Mouse (Mus musculus) forebrain, embryonic 16.5 days (tissue): ENCODE results near the gene Yars. TPM values are rescaled to one million over a fixed set of nuclear protein-coding genes. Genes with fewer than 3 reads are reported as not detected.

Experiments used
- ATAC-seq: fragments of 200-750 bp; cut with Nextera tagmentation; 2 replicates; pipeline ENCODE4 v1.8.0; 2017; ENCODE audit warnings: mild to moderate bottlenecking, moderate library complexity
- H3K27ac ChIP-seq: fragments of 300-500 bp; sonication (generic); 2 replicates; pipeline ENCODE4 v1.5.1; 2014; ENCODE audit warnings: low read length, control low read depth
- H3K27me3 ChIP-seq: fragments of 300-500 bp; sonication (generic); replicated peaks from 2 replicates; pipeline ENCODE4 v1.6.1; 2014; ENCODE audit warnings: low read length; ENCODE audit not compliant: control insufficient read depth, insufficient read depth
- H3K36me3 ChIP-seq: fragments of 300-500 bp; sonication (generic); 2 replicates; pipeline ENCODE4 v1.6.1; 2014; ENCODE audit not compliant: control insufficient read depth, insufficient read depth
- H3K4me1 ChIP-seq: fragments of 300-500 bp; sonication (generic); replicated peaks from 2 replicates; pipeline ENCODE4 v1.6.1; 2014; ENCODE audit warnings: low read length; ENCODE audit not compliant: control insufficient read depth, insufficient read depth
- H3K4me2 ChIP-seq: fragments of 300-500 bp; sonication (generic); 2 replicates; pipeline ENCODE4 v1.6.1; 2014; ENCODE audit warnings: mild to moderate bottlenecking, low read length, control low read depth
- H3K4me3 ChIP-seq: fragments of 300-500 bp; sonication (generic); replicated peaks from 2 replicates; pipeline ENCODE4 v1.5.1; 2014; ENCODE audit warnings: mild to moderate bottlenecking, low read length, control low read depth
- H3K9ac ChIP-seq: fragments of 300-500 bp; sonication (generic); replicated peaks from 2 replicates; pipeline ENCODE4 v1.6.1; 2014; ENCODE audit warnings: low read depth, low read length, control low read depth
- H3K9me3 ChIP-seq: fragments of 300-500 bp; sonication (generic); 2 replicates; pipeline ENCODE4 v1.6.1; 2016; ENCODE audit warnings: low read length; ENCODE audit not compliant: control insufficient read depth
- WGBS: fragments of 180-500 bp; shearing (Covaris S2); extraction: QIAGEN DNeasy Blood & Tissue Kit; methylation state at CpG from one replicate; pipeline ENCODE4 v1.1.7; 2014; 5-methylcytosine and 5-hydroxymethylcytosine counted together
- polyA plus RNA-seq: library from polyadenylated mRNA; unstranded; fragments of >200 nt; fragmentation: Nextera tagmentation; extraction: Ambion mirVana; gene quantifications from 2 replicates; pipeline ENCODE4 v1.2.1, GENCODE M21; 2015

Yars gene
- polyA plus RNA-seq: 116 and 122 TPM in 2 replicates

- peak within 1 kb of the TSS; percentile 71 for H3K4me2 ChIP-seq
- H3K9me3 ChIP-seq: no peaks in the 10 kb centered on the region
- peak within 1 kb of the TSS; percentile 72 for H3K9ac ChIP-seq
- ATAC-seq: peak; percentile 87
- H3K27me3 ChIP-seq: no peaks in the 10 kb centered on the region
- peaks cover 24% of the 10 kb centered on the region for H3K4me1 ChIP-seq
- H3K4me3 ChIP-seq: peak within 1 kb of the TSS; percentile 68
- peak within 1 kb of the TSS; percentile 91 for H3K27ac ChIP-seq
- no peaks in the 10 kb centered on the region for H3K36me3 ChIP-seq
- WGBS: under 1% methylated on average over 56 of the region's 58 CpGs
These were observed at the start of gene Yars, which contains the start of gene S100pbp for GRCm38 (mm10) chr4:129189542-129190519. Gene Yars (plus strand): TSS chr4:129189760. Gene S100pbp (minus strand): TSS chr4:129189727.

- no peak for ATAC-seq
- Histone ChIP-seq H3K9ac (no peak overlapping the region), H3K4me2 (no peak overlapping the region), H3K4me3 (no peak overlapping the region), H3K9me3 (no peaks in the 10 kb centered on the region), H3K36me3 (no peaks in the 10 kb centered on the region), H3K4me1 (peaks cover 32% of the 10 kb centered on the region), H3K27me3 (no peaks in the 10 kb centered on the region; the same call in 1 of the 2 replicates), H3K27ac (no peak overlapping the region)
- WGBS: 86% methylated on average over 4 of the region's 4 CpGs
These were observed 48.8 kb upstream of the Yars start for GRCm38 (mm10) chr4:129140808-129141207.

GRCm38 (mm10) chr4:129141560-129142438 is 47.8 kb upstream of the Yars start:
- no peaks in the 10 kb centered on the region for H3K9me3 ChIP-seq
- H3K27ac ChIP-seq: no peak overlapping the region
- no peaks in the 10 kb centered on the region for H3K27me3 ChIP-seq
- H3K36me3 ChIP-seq: no peaks in the 10 kb centered on the region
- no peak overlapping the region for H3K4me3 ChIP-seq
- ATAC-seq: no peak
- WGBS: 68% methylated on average over 17 of the region's 17 CpGs
- no peak overlapping the region for H3K4me2 ChIP-seq
- H3K4me1 ChIP-seq: peaks cover 28% of the 10 kb centered on the region
- no peak overlapping the region for H3K9ac ChIP-seq

GRCm38 (mm10) chr4:129142439-129143045 is 47.0 kb upstream of the Yars start:
- ATAC-seq: no peak
- no peak overlapping the region for H3K27ac ChIP-seq
- no peaks in the 10 kb centered on the region for H3K27me3 ChIP-seq
- H3K4me3 ChIP-seq: no peak overlapping the region
- H3K4me2 ChIP-seq: no peak overlapping the region
- 79% methylated on average over 11 of the region's 11 CpGs for WGBS
- peaks cover 25% of the 10 kb centered on the region for H3K4me1 ChIP-seq
- no peak overlapping the region for H3K9ac ChIP-seq
- H3K9me3 ChIP-seq: no peaks in the 10 kb centered on the region
- H3K36me3 ChIP-seq: no peaks in the 10 kb centered on the region

- no peaks in the 10 kb centered on the region for H3K36me3 ChIP-seq
- no peak for ATAC-seq
- H3K4me3 ChIP-seq: no peak overlapping the region
- no peaks in the 10 kb centered on the region for H3K27me3 ChIP-seq
- H3K4me1 ChIP-seq: peaks cover 34% of the 10 kb centered on the region
- no peak overlapping the region for H3K9ac ChIP-seq
- H3K4me2 ChIP-seq: no peak overlapping the region
- 85% methylated on average over 5 of the region's 5 CpGs for WGBS
- H3K9me3 ChIP-seq: no peaks in the 10 kb centered on the region
- no peak overlapping the region for H3K27ac ChIP-seq
These were observed 46.1 kb upstream of the Yars start for GRCm38 (mm10) chr4:129143509-129143908.

GRCm38 (mm10) chr4:129144401-129145367 is 44.9 kb upstream of the Yars start:
- H3K4me1 ChIP-seq: peaks cover 35% of the 10 kb centered on the region

GRCm38 (mm10) chr4:129145411-129145810 is 44.1 kb upstream of the Yars start:
- H3K4me2 ChIP-seq: no peak overlapping the region

More at GRCm38 (mm10) chr4:129144401-129145367, 44.9 kb upstream of the Yars start:
- H3K27ac ChIP-seq: peak overlapping the region; percentile 72
- no peaks in the 10 kb centered on the region for H3K9me3 ChIP-seq
- H3K9ac ChIP-seq: no peak overlapping the region
- no peaks in the 10 kb centered on the region for H3K36me3 ChIP-seq
- H3K27me3 ChIP-seq: no peaks in the 10 kb centered on the region
- peak; percentile 82 for ATAC-seq
- 29% methylated on average over 16 of the region's 16 CpGs for WGBS
- H3K4me2 ChIP-seq: no peak overlapping the region
- no peak overlapping the region for H3K4me3 ChIP-seq

GRCm38 (mm10) chr4:129145943-129146342 is 43.6 kb upstream of the Yars start:
- ATAC-seq: no peak
- WGBS: 71% methylated on average over 4 of the region's 4 CpGs

More at GRCm38 (mm10) chr4:129145411-129145810, 44.1 kb upstream of the Yars start:
- no peak for ATAC-seq
- H3K4me3 ChIP-seq: no peak overlapping the region
- peak overlapping the region; percentile 13; the same call in 1 of the 2 replicates for H3K27ac ChIP-seq
- H3K36me3 ChIP-seq: no peaks in the 10 kb centered on the region
- no peaks in the 10 kb centered on the region for H3K9me3 ChIP-seq
- H3K4me1 ChIP-seq: peaks cover 35% of the 10 kb centered on the region
- no peak overlapping the region for H3K9ac ChIP-seq
- no peaks in the 10 kb centered on the region for H3K27me3 ChIP-seq
- WGBS: 72% methylated on average over 4 of the region's 4 CpGs

More at GRCm38 (mm10) chr4:129145943-129146342, 43.6 kb upstream of the Yars start:
- Histone ChIP-seq H3K27ac (no peak overlapping the region), H3K4me1 (peaks cover 35% of the 10 kb centered on the region), H3K9ac (no peak overlapping the region), H3K4me2 (no peak overlapping the region), H3K4me3 (no peak overlapping the region), H3K9me3 (no peaks in the 10 kb centered on the region), H3K27me3 (no peaks in the 10 kb centered on the region), H3K36me3 (no peaks in the 10 kb centered on the region)
